Mouse (Mus musculus): Measurements from ENCODE around the gene Tent4a. TPM values are rescaled to one million over a fixed set of nuclear protein-coding genes. Genes with fewer than 3 reads are reported as not detected.

Tent4a gene
- polyA plus RNA-seq, 1 experiment from 2014 or later: 8.8 TPM

GRCm38 (mm10) chr13:69554255-69554654 is 19.8 kb upstream of the Tent4a start:
- ATAC-seq (no peak), DNase-seq (ENCODE audit: low spot score) (no peak)
- WGBS: 80% methylated on average over 9 of the region's 9 CpGs
- Histone ChIP-seq H3K27ac (ENCODE audit: low read depth, low read length) (no peak overlapping the region), H3K4me1 (ENCODE audit: control insufficient read depth, insufficient read depth, low read length) (no peaks in the 10 kb centered on the region), H3K9ac (ENCODE audit: low read length) (no peak overlapping the region), H3K4me2 (ENCODE audit: low read length) (no peak overlapping the region), H3K4me3 (ENCODE audit: low read depth, low read length) (no peak overlapping the region), H3K27me3 (replicated peaks; ENCODE audit: control insufficient read depth, insufficient read depth, low read length) (no peaks in the 10 kb centered on the region), H3K36me3 (ENCODE audit: control insufficient read depth, insufficient read depth, low read length) (no peaks in the 10 kb centered on the region), H3K9me3 (replicated peaks; ENCODE audit: control insufficient read depth, low read length) (no peaks in the 10 kb centered on the region)

DNA sequence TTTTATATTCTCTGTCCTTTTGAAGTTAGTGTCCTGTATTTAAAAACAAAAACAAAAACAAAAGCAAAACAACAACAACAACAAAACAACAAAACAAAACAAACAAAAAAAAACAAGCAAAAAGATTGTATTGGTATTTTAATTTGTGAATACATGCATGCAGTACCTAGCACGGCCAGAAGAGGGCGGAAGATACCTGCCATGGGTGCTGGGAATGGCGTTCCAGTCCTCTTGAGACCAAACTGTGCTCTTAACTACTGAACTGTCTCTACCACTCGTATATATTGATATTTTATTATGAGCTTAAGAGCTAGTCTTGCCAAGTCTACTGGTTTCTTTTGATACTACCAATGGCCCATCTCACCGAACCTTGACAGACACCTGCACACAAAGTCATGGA is 18.6 kb upstream of the Tent4a start:
- H3K27me3 ChIP-seq (replicated peaks; ENCODE audit: control insufficient read depth, insufficient read depth, low read length): no peaks in the 10 kb centered on the region
- H3K4me1 ChIP-seq (ENCODE audit: control insufficient read depth, insufficient read depth, low read length): no peaks in the 10 kb centered on the region
- H3K4me2 ChIP-seq (ENCODE audit: low read length): no peak overlapping the region
- H3K4me3 ChIP-seq (ENCODE audit: low read depth, low read length): no peak overlapping the region
- DNase-seq (ENCODE audit: low spot score): peak; percentile 33
- H3K9me3 ChIP-seq (replicated peaks; ENCODE audit: control insufficient read depth, low read length): no peaks in the 10 kb centered on the region
- 25% methylated on average over 5 of the region's 5 CpGs for WGBS
- no peak overlapping the region for H3K27ac ChIP-seq (ENCODE audit: low read depth, low read length)
- H3K36me3 ChIP-seq (ENCODE audit: control insufficient read depth, insufficient read depth, low read length): no peaks in the 10 kb centered on the region
- no peak overlapping the region for H3K9ac ChIP-seq (ENCODE audit: low read length)
- no peak for ATAC-seq

DNA sequence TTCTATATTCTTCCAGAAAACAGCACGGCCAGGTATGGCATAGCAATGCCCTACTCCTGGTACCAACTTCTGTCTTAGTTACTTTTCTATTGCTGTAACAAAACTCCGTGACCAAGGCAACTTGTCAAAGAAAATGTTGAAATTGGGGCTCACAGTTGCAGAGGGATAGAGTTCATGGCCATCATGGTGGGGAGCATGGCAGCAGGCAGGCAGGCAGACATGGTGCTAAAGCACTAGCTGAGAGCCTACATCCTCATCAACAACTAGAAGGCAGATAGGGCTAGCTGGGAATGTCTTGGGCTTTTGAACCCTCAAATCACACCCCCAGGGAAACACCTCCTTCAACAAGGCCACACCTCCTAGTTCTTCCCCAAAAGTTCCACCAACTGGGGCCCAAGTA is 16.4 kb upstream of the Tent4a start:
- Histone ChIP-seq H3K9me3 (replicated peaks; ENCODE audit: control insufficient read depth, low read length) (no peaks in the 10 kb centered on the region), H3K4me3 (ENCODE audit: low read depth, low read length) (no peak overlapping the region), H3K36me3 (ENCODE audit: control insufficient read depth, insufficient read depth, low read length) (no peaks in the 10 kb centered on the region), H3K9ac (ENCODE audit: low read length) (no peak overlapping the region), H3K4me1 (ENCODE audit: control insufficient read depth, insufficient read depth, low read length) (no peaks in the 10 kb centered on the region), H3K27ac (ENCODE audit: low read depth, low read length) (no peak overlapping the region), H3K4me2 (ENCODE audit: low read length) (no peak overlapping the region), H3K27me3 (replicated peaks; ENCODE audit: control insufficient read depth, insufficient read depth, low read length) (no peaks in the 10 kb centered on the region)
- WGBS: 78% methylated on average over 2 of the region's 2 CpGs
- ATAC-seq: no peak
- DNase-seq (ENCODE audit: low spot score): no peak

- no peak overlapping the region for H3K27ac ChIP-seq (ENCODE audit: low read depth, low read length)
- no peak overlapping the region for H3K9ac ChIP-seq (ENCODE audit: low read length)
- H3K4me3 ChIP-seq (ENCODE audit: low read depth, low read length): no peak overlapping the region
- no peaks in the 10 kb centered on the region for H3K9me3 ChIP-seq (replicated peaks; ENCODE audit: control insufficient read depth, low read length)
- H3K36me3 ChIP-seq (ENCODE audit: control insufficient read depth, insufficient read depth, low read length): no peaks in the 10 kb centered on the region
- no peaks in the 10 kb centered on the region for H3K4me1 ChIP-seq (ENCODE audit: control insufficient read depth, insufficient read depth, low read length)
- no peak for DNase-seq (ENCODE audit: low spot score)
- H3K4me2 ChIP-seq (ENCODE audit: low read length): no peak overlapping the region
- 48% methylated on average over 8 of the region's 8 CpGs for WGBS
- H3K27me3 ChIP-seq (replicated peaks; ENCODE audit: control insufficient read depth, insufficient read depth, low read length): no peaks in the 10 kb centered on the region
- ATAC-seq: no peak
Observed at GRCm38 (mm10) chr13:69549980-69550379, 15.6 kb upstream of the Tent4a start.

DNA sequence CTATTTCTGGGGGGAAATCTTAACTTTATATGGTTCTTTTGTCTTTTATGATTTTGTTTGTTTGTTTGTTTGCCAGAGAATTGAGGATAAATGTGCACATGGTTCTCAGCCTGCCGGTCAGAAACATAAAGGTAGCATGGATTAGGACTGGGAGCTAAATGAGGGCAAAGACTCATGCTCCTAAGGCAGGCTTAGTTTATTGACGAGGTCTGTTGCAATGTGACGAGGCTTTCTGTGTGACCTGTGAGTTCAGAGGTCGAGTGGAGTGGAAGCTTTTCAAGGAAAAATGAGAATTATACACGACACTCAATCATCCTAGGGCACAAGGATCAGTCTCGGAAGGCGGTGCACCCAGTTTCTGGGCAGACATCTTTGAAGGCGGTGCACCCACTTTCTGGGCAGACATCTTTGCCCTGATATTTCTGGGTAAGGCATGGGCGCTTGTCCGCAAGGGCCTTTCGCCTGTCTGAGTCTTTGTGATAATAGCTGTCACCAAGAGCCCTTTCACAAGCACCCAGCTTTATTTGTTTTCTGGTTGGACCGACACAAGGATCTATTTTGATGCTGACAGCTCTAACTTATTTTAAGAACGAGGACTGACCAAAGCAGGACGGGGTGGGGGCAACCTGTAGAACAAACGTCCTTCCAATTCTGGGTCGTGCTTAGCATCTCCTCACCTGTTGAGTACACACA is 13.2 kb upstream of the Tent4a start:
- H3K4me3 ChIP-seq (ENCODE audit: low read depth, low read length): no peak overlapping the region
- DNase-seq (ENCODE audit: low spot score) (no peak), ATAC-seq (no peak)
- no peak overlapping the region for H3K9ac ChIP-seq (ENCODE audit: low read length)
- H3K9me3 ChIP-seq (replicated peaks; ENCODE audit: control insufficient read depth, low read length): no peaks in the 10 kb centered on the region
- H3K27ac ChIP-seq (ENCODE audit: low read depth, low read length): no peak overlapping the region
- peaks cover 2% of the 10 kb centered on the region; the same call in 1 of the 2 replicates for H3K4me1 ChIP-seq (ENCODE audit: control insufficient read depth, insufficient read depth, low read length)
- no peak overlapping the region for H3K4me2 ChIP-seq (ENCODE audit: low read length)
- no peaks in the 10 kb centered on the region for H3K27me3 ChIP-seq (replicated peaks; ENCODE audit: control insufficient read depth, insufficient read depth, low read length)
- no peaks in the 10 kb centered on the region for H3K36me3 ChIP-seq (ENCODE audit: control insufficient read depth, insufficient read depth, low read length)
- 70% methylated on average over 16 of the region's 16 CpGs for WGBS

DNA sequence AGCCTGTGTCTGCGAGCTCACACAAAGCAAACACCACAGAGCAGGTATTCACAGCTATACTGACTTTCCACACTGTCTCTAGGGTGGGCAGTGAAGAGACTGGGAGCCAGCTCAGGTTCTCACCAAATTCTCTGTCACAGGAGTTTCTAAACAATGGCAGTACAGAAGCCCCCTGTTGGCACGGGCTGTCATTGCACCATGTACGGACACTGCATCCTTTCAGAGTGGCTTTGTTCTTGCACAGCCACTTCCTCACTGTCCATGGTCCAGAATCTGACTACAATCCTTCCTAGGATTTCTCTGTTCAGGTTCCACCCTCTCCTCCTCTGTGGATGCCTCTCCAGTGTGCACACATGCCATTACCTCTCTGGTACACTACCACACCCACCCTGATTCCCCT is 10.6 kb upstream of the Tent4a start:
- H3K27ac ChIP-seq (ENCODE audit: low read depth, low read length): no peak overlapping the region
- no peak overlapping the region for H3K4me3 ChIP-seq (ENCODE audit: low read depth, low read length)
- H3K4me2 ChIP-seq (ENCODE audit: low read length): no peak overlapping the region
- no peaks in the 10 kb centered on the region for H3K27me3 ChIP-seq (replicated peaks; ENCODE audit: control insufficient read depth, insufficient read depth, low read length)
- no peak overlapping the region for H3K9ac ChIP-seq (ENCODE audit: low read length)
- no peaks in the 10 kb centered on the region for H3K9me3 ChIP-seq (replicated peaks; ENCODE audit: control insufficient read depth, low read length)
- H3K4me1 ChIP-seq (ENCODE audit: control insufficient read depth, insufficient read depth, low read length): peaks cover 2% of the 10 kb centered on the region; the same call in 1 of the 2 replicates
- WGBS: 27% methylated on average over 3 of the region's 3 CpGs
- no peaks in the 10 kb centered on the region for H3K36me3 ChIP-seq (ENCODE audit: control insufficient read depth, insufficient read depth, low read length)
- ATAC-seq: peak; percentile 36; the same call in 1 of the 2 replicates
- peak; percentile 53 for DNase-seq (ENCODE audit: low spot score)

- Histone ChIP-seq H3K36me3 (ENCODE audit: control insufficient read depth, insufficient read depth, low read length) (no peaks in the 10 kb centered on the region), H3K9ac (ENCODE audit: low read length) (no peak overlapping the region), H3K9me3 (replicated peaks; ENCODE audit: control insufficient read depth, low read length) (no peaks in the 10 kb centered on the region), H3K27ac (ENCODE audit: low read depth, low read length) (no peak overlapping the region), H3K4me1 (ENCODE audit: control insufficient read depth, insufficient read depth, low read length) (peaks cover 2% of the 10 kb centered on the region; the same call in 1 of the 2 replicates), H3K4me2 (ENCODE audit: low read length) (no peak overlapping the region), H3K4me3 (ENCODE audit: low read depth, low read length) (no peak overlapping the region), H3K27me3 (replicated peaks; ENCODE audit: control insufficient read depth, insufficient read depth, low read length) (no peaks in the 10 kb centered on the region)
- 56% methylated on average over 12 of the region's 12 CpGs for WGBS
- ATAC-seq (no peak), DNase-seq (ENCODE audit: low spot score) (no peak)
Observed at GRCm38 (mm10) chr13:69543595-69543994, 9.2 kb upstream of the Tent4a start.

- H3K4me2 ChIP-seq (ENCODE audit: low read length): no peak overlapping the region
- no peak for ATAC-seq
- H3K4me3 ChIP-seq (ENCODE audit: low read depth, low read length): no peak overlapping the region
- no peaks in the 10 kb centered on the region for H3K36me3 ChIP-seq (ENCODE audit: control insufficient read depth, insufficient read depth, low read length)
- H3K27me3 ChIP-seq (replicated peaks; ENCODE audit: control insufficient read depth, insufficient read depth, low read length): no peaks in the 10 kb centered on the region
- no peaks in the 10 kb centered on the region for H3K9me3 ChIP-seq (replicated peaks; ENCODE audit: control insufficient read depth, low read length)
- H3K4me1 ChIP-seq (ENCODE audit: control insufficient read depth, insufficient read depth, low read length): peaks cover 2% of the 10 kb centered on the region; the same call in 1 of the 2 replicates
- DNase-seq (ENCODE audit: low spot score): no peak
- H3K27ac ChIP-seq (ENCODE audit: low read depth, low read length): no peak overlapping the region
- H3K9ac ChIP-seq (ENCODE audit: low read length): no peak overlapping the region
- 29% methylated on average over 17 of the region's 17 CpGs for WGBS
Observed at GRCm38 (mm10) chr13:69542571-69543352, 8.3 kb upstream of the Tent4a start.

DNA sequence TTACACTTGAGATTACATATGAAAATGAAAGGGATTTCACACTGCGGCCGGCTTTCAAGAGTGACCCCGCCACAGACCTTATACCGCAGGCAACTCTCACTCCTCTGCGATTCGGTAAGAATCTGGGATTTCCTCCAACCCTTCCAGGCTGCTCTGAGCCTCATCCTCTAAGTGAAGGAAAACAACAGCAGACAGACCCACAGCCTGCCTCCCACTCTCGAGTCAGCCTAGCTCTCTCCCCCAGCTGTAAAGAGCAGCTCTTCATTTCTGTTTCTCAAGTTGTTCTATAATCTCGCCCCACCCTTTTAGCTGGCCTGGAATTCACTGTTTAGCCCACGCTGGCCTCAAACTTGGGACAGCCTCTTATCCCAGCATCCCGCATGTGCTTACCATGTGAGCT is 7.4 kb upstream of the Tent4a start:
- Histone ChIP-seq H3K4me1 (ENCODE audit: control insufficient read depth, insufficient read depth, low read length) (peaks cover 2% of the 10 kb centered on the region; the same call in 1 of the 2 replicates), H3K27ac (ENCODE audit: low read depth, low read length) (no peak overlapping the region), H3K9me3 (replicated peaks; ENCODE audit: control insufficient read depth, low read length) (no peaks in the 10 kb centered on the region), H3K9ac (ENCODE audit: low read length) (no peak overlapping the region), H3K4me3 (ENCODE audit: low read depth, low read length) (no peak overlapping the region), H3K36me3 (ENCODE audit: control insufficient read depth, insufficient read depth, low read length) (no peaks in the 10 kb centered on the region), H3K4me2 (ENCODE audit: low read length) (no peak overlapping the region), H3K27me3 (replicated peaks; ENCODE audit: control insufficient read depth, insufficient read depth, low read length) (no peaks in the 10 kb centered on the region)
- 80% methylated on average over 10 of the region's 10 CpGs for WGBS
- DNase-seq (ENCODE audit: low spot score) (no peak), ATAC-seq (no peak)

Data from forebrain, embryonic 14.5 days (tissue).